ENCODE assay signal across 10 mouse cellular contexts in genomic region chr1:21231744-21232464, GRCm38 (mm10). TPM values are rescaled to one million over a fixed set of nuclear protein-coding genes. Genes with fewer than 3 reads are reported as not detected.
A peak's percentile ranks its signal among the peaks of the same experiment; 100 is the strongest.
DNase-seq lines count a peak whose midpoint lies in the region; ATAC-seq and TF ChIP-seq lines count a peak whose summit lies in the region.
"Had no signal": no experiment of that assay in that cellular context is flagged by ENCODE, and none has a peak within 500 bp of the region (broad histone marks: within the 10 kb centered on the region; RNA-seq: fewer than 3 reads in every experiment).

No protein-coding gene starts in this region.

- TF ChIP-seq CTCF in layer of hippocampus, adult 2 months (conservative IDR thresholded peaks at IDR 0.05) = no peak

- peak; percentile 76 for ATAC-seq in intestine, embryonic 15.5 days
- ATAC-seq in lung, embryonic 16.5 days (ENCODE audit: low read depth) = peak; percentile 45; the same call in 1 of the 2 replicates
- no peak for ATAC-seq in megakaryocyte-erythroid progenitor cell, adult 5-6 weeks (replicated peaks; ENCODE audit: low FRiP score, low TSS enrichment, poor library complexity, severe bottlenecking)
- no peak for ATAC-seq in hindbrain, embryonic 13.5 days (ENCODE audit: low FRiP score)

- H3K9me3 ChIP-seq in intestine, embryonic 15.5 days = no peaks in the 10 kb centered on the region
- no peaks in the 10 kb centered on the region for H3K9me3 ChIP-seq in lung, embryonic 16.5 days (ENCODE audit: control insufficient read depth, low read length)
- no peaks in the 10 kb centered on the region for H3K9me3 ChIP-seq in hindbrain, embryonic 13.5 days
- H3K9me3 ChIP-seq: hindbrain, embryonic 15.5 days; lung, embryonic 15.5 days had no signal

- peak overlapping the region; percentile 56; the same call in 1 of the 2 replicates for H3K27ac ChIP-seq in layer of hippocampus, adult 2 months
- no peak overlapping the region for H3K27ac ChIP-seq in intestine, embryonic 15.5 days
- H3K27ac ChIP-seq in lung, embryonic 16.5 days (ENCODE audit: low read length) = no peak overlapping the region
- no peak overlapping the region for H3K27ac ChIP-seq in hindbrain, embryonic 13.5 days
- H3K27ac ChIP-seq: hindbrain, embryonic 15.5 days; lung, embryonic 15.5 days had no signal

- no peak overlapping the region for H3K9ac ChIP-seq in intestine, embryonic 15.5 days
- no peak overlapping the region for H3K9ac ChIP-seq in lung, embryonic 16.5 days (ENCODE audit: low read length)
- no peak overlapping the region for H3K9ac ChIP-seq in hindbrain, embryonic 13.5 days
- H3K9ac ChIP-seq: hindbrain, embryonic 15.5 days; lung, embryonic 15.5 days had no signal

- no peak overlapping the region for H3K4me2 ChIP-seq in intestine, embryonic 15.5 days (replicated peaks)
- no peak overlapping the region for H3K4me2 ChIP-seq in lung, embryonic 16.5 days (ENCODE audit: low read depth, low read length)
- H3K4me2 ChIP-seq in hindbrain, embryonic 13.5 days = no peak overlapping the region
- H3K4me2 ChIP-seq: hindbrain, embryonic 15.5 days; lung, embryonic 15.5 days had no signal

- peak in 1 of 2 experiments; percentile 11 for DNase-seq in layer of hippocampus, adult 2 months (ENCODE audit: low spot score in 2 of 2)
- DNase-seq in layer of hippocampus, postnatal 25 days (ENCODE audit: extremely low spot score in 1 of 2, low spot score in 1 of 2) = no peak
- peak; percentile 31 for DNase-seq in adipocyte (ENCODE audit: low spot score)
- no peak for DNase-seq in neural tube, embryonic 10.5 days (ENCODE audit: extremely low spot score, low spot score)

- no peak overlapping the region for H3K4me3 ChIP-seq in layer of hippocampus, adult 2 months
- H3K4me3 ChIP-seq in intestine, embryonic 15.5 days (replicated peaks) = no peak overlapping the region
- no peak overlapping the region for H3K4me3 ChIP-seq in lung, embryonic 16.5 days (ENCODE audit: low read length)
- no peak overlapping the region for H3K4me3 ChIP-seq in hindbrain, embryonic 13.5 days
- H3K4me3 ChIP-seq: hindbrain, embryonic 15.5 days; lung, embryonic 15.5 days had no signal

- no peaks in the 10 kb centered on the region for H3K36me3 ChIP-seq in intestine, embryonic 15.5 days
- no peaks in the 10 kb centered on the region for H3K36me3 ChIP-seq in lung, embryonic 16.5 days (ENCODE audit: control insufficient read depth, insufficient read depth, low read length)
- peaks cover 8% of the 10 kb centered on the region for H3K36me3 ChIP-seq in hindbrain, embryonic 13.5 days
- H3K36me3 ChIP-seq: lung, embryonic 15.5 days had no signal

- H3K4me1 ChIP-seq in intestine, embryonic 15.5 days (replicated peaks) = no peaks in the 10 kb centered on the region
- H3K4me1 ChIP-seq in lung, embryonic 16.5 days (replicated peaks; ENCODE audit: control insufficient read depth, insufficient read depth, low read length) = no peaks in the 10 kb centered on the region
- H3K4me1 ChIP-seq in hindbrain, embryonic 13.5 days (replicated peaks) = no peaks in the 10 kb centered on the region
- H3K4me1 ChIP-seq: hindbrain, embryonic 15.5 days had no signal

- 68% methylated on average over 5 of the region's 5 CpGs for WGBS in intestine, embryonic 15.5 days
- WGBS in lung, embryonic 16.5 days = 53% methylated on average over 5 of the region's 5 CpGs
- 59% methylated on average over 5 of the region's 5 CpGs for WGBS in hindbrain, embryonic 13.5 days

- no peaks in the 10 kb centered on the region for H3K27me3 ChIP-seq in intestine, embryonic 15.5 days (replicated peaks)
- no peaks in the 10 kb centered on the region for H3K27me3 ChIP-seq in lung, embryonic 16.5 days (ENCODE audit: control insufficient read depth, insufficient read depth, low read depth, low read length)
- H3K27me3 ChIP-seq in hindbrain, embryonic 13.5 days = no peaks in the 10 kb centered on the region
- H3K27me3 ChIP-seq: hindbrain, embryonic 15.5 days; lung, embryonic 15.5 days had no signal

RNA-seq across cellular contexts. Expression of gene Gsta3, which starts 8.5 kb away (rescaled TPM):
- 1 to 10 TPM; 1.1 to 1.4 TPM for total RNA-seq in layer of hippocampus, adult 2 months (2021)
- 1 to 10 TPM in 1 of 2 experiments, under 1 TPM in 1; 0.92 to 1.1 TPM for total RNA-seq in layer of hippocampus, postnatal 25 days (2021)
- 15.4 and 15.6 TPM in 2 replicates for polyA plus RNA-seq in intestine, embryonic 15.5 days (2015; fragmentation: Nextera tagmentation; extraction: Ambion mirVana)
- polyA plus RNA-seq in lung, embryonic 16.5 days (2015; fragmentation: Nextera tagmentation; extraction: Ambion mirVana) = 2.5 and 3.7 TPM in 2 replicates
- not detected in 2 replicates for total RNA-seq in megakaryocyte-erythroid progenitor cell, adult 5-6 weeks (2014; fragmentation: Nextera tagmentation)
- not detected in 2 replicates for total RNA-seq in megakaryocyte-erythroid progenitor cell, adult 5-6 weeks (2017)
- polyA plus RNA-seq in hindbrain, embryonic 13.5 days (2015; fragmentation: Nextera tagmentation; extraction: Ambion mirVana) = 0.57 and 0.82 TPM in 2 replicates

RNA-seq across cellular contexts. Expression of gene Tmem14a, which starts 13.5 kb away (rescaled TPM):
- 10 to 100 TPM; 21.9 to 28.9 TPM for total RNA-seq in layer of hippocampus, adult 2 months (2021)
- 10 to 100 TPM; 26.3 to 26.8 TPM for total RNA-seq in layer of hippocampus, postnatal 25 days (2021)
- polyA plus RNA-seq in intestine, embryonic 15.5 days (2015; fragmentation: Nextera tagmentation; extraction: Ambion mirVana) = 13.5 and 13.7 TPM in 2 replicates
- polyA plus RNA-seq in lung, embryonic 16.5 days (2015; fragmentation: Nextera tagmentation; extraction: Ambion mirVana) = 10.3 and 13.3 TPM in 2 replicates
- 2.4 and 3.4 TPM in 2 replicates for total RNA-seq in megakaryocyte-erythroid progenitor cell, adult 5-6 weeks (2014; fragmentation: Nextera tagmentation)
- 0.65 and 0.85 TPM in 2 replicates for total RNA-seq in megakaryocyte-erythroid progenitor cell, adult 5-6 weeks (2017)
- polyA plus RNA-seq in hindbrain, embryonic 13.5 days (2015; fragmentation: Nextera tagmentation; extraction: Ambion mirVana) = 18.5 TPM in 2 replicates

Comparison
In these comparisons a context has a peak if more than half of its experiments do, and no peak if none do; other contexts are left out.
1. ATAC-seq: peak in intestine, embryonic 15.5 days (single experiment) and lung, embryonic 16.5 days (single experiment); none in megakaryocyte-erythroid progenitor cell, adult 5-6 weeks (single experiment) and hindbrain, embryonic 13.5 days (single experiment).
2. RNA of gene Tmem14a, which starts 13.5 kb away (total RNA-seq): 21.9 to 28.9 TPM in layer of hippocampus, adult 2 months and 26.3 to 26.8 TPM in layer of hippocampus, postnatal 25 days; 0.65 to 3.4 TPM in megakaryocyte-erythroid progenitor cell, adult 5-6 weeks; every median in the first group is over 4 times any median in the second.